Mouse (Mus musculus) E14TG2a.4 (cell line): ENCODE measurements around the gene Mad1l1.

Source experiments
- CTCF ChIP-seq: conservative IDR thresholded peaks from 2 replicates; pipeline ENCODE4 v1.5.1; 2014; ENCODE audit warnings: low read length
- NANOG ChIP-seq: IDR thresholded peaks from 2 replicates; pipeline ENCODE4 v1.6.1; 2014; ENCODE audit warnings: borderline replicate concordance, low read length, mixed read lengths
- POU5F1 ChIP-seq: IDR thresholded peaks from 2 replicates; pipeline ENCODE4 v1.6.1; 2014; ENCODE audit warnings: low read length, borderline replicate concordance

GRCm38 (mm10) chr5:140338779-140339178 is 17.4 kb upstream of the Mad1l1 start:
- TF ChIP-seq CTCF: peak; percentile 43
- TF ChIP-seq POU5F1: no peak
- no peak for TF ChIP-seq NANOG
